Mouse (Mus musculus) MEL (cell line): Measurements from ENCODE around the gene Irs3. TPM values are rescaled to one million over a fixed set of nuclear protein-coding genes. Genes with fewer than 3 reads are reported as not detected.
A peak's percentile ranks its signal among the peaks of the same experiment; 100 is the strongest.

ENCODE experiments used
- DNase-seq: peaks from one replicate; pipeline ENCODE4 v3.0.0; 2011; ENCODE audit warnings: low read depth, low spot score
- H3K27ac ChIP-seq: 2 replicates; pipeline ENCODE4 v1.5.1; 2012; ENCODE audit warnings: low read depth, mild to moderate bottlenecking, control low read depth, low read length, moderate library complexity; ENCODE audit not compliant: control insufficient read depth
- H3K27me3 ChIP-seq, 2 experiments: fragments of 150-350 bp in 1 of 2; sonication (generic) in 1 of 2; 2 replicates each; pipeline ENCODE4 v1.6.1; 2012; ENCODE audit warnings: low read length in 2 of 2, mild to moderate bottlenecking in 2 of 2, improper control_type of control experiment in 1 of 2, moderate library complexity in 1 of 2; ENCODE audit not compliant: insufficient read depth in 2 of 2, control insufficient read depth in 1 of 2
- H3K36me3 ChIP-seq, 2 experiments: 2 replicates each; pipeline ENCODE4 v1.6.1; 2012 to 2014; ENCODE audit warnings: low read length in 2 of 2, improper control_type of control experiment in 1 of 2, inconsistent platforms in 1 of 2, mild to moderate bottlenecking in 1 of 2; ENCODE audit not compliant: insufficient read depth in 2 of 2, control insufficient read depth in 1 of 2
- H3K4me1 ChIP-seq, 2 experiments: fragments of 150-350 bp in 1 of 2; sonication (generic) in 1 of 2; 2 replicates each; pipeline ENCODE4 v1.6.1; 2012; ENCODE audit warnings: low read length in 2 of 2, improper control_type of control experiment in 1 of 2, mild to moderate bottlenecking in 1 of 2; ENCODE audit not compliant: insufficient read depth in 2 of 2, control insufficient read depth in 1 of 2
- H3K4me3 ChIP-seq, 2 experiments: fragments of 150-350 bp in 1 of 2; sonication (generic) in 1 of 2; 2 replicates each; pipeline ENCODE4 v1.5.1; 2012; ENCODE audit warnings: low read depth in 2 of 2, low read length in 2 of 2, mild to moderate bottlenecking in 2 of 2, moderate library complexity in 2 of 2, control low read depth in 1 of 2, improper control_type of control experiment in 1 of 2; ENCODE audit not compliant: control insufficient read depth in 1 of 2, insufficient read depth in 1 of 2
- H3K79me2 ChIP-seq: 2 replicates; pipeline ENCODE4 v1.6.1; 2012; ENCODE audit warnings: mild to moderate bottlenecking, low read length, moderate library complexity; ENCODE audit not compliant: control insufficient read depth, poor library complexity, insufficient read depth
- H3K9ac ChIP-seq: 2 replicates; pipeline ENCODE4 v1.6.1; 2012; ENCODE audit warnings: low read depth, mild to moderate bottlenecking, control low read depth, low read length, moderate library complexity; ENCODE audit not compliant: control insufficient read depth, poor library complexity, severe bottlenecking
- H3K9me3 ChIP-seq: fragments of 150-350 bp; sonication (generic); replicated peaks from 2 replicates; pipeline ENCODE4 v1.6.1; 2012; ENCODE audit warnings: mild to moderate bottlenecking, low read length, improper control_type of control experiment, moderate library complexity; ENCODE audit not compliant: insufficient read depth
- BHLHE40 ChIP-seq: IDR thresholded peaks from 2 replicates; pipeline ENCODE4 v1.6.1; 2012; ENCODE audit warnings: low read depth, mild to moderate bottlenecking, inconsistent platforms, low read length, improper control_type of control experiment, borderline replicate concordance
- CHD1 ChIP-seq: IDR thresholded peaks from 2 replicates; pipeline ENCODE4 v1.6.1; 2012; ENCODE audit warnings: low read depth, mild to moderate bottlenecking, inconsistent platforms, low read length, improper control_type of control experiment
- EP300 ChIP-seq, 2 experiments: IDR thresholded peaks; 2 replicates each; pipeline ENCODE4 v1.6.1; 2011; ENCODE audit warnings: improper control_type of control experiment in 2 of 2, low read length in 2 of 2, low read depth in 1 of 2, mild to moderate bottlenecking in 1 of 2
- HCFC1 ChIP-seq: IDR thresholded peaks from 2 replicates; pipeline ENCODE4 v1.6.1; 2012; ENCODE audit warnings: low read depth, mild to moderate bottlenecking, inconsistent platforms, low read length, improper control_type of control experiment, moderate library complexity
- MAX ChIP-seq: IDR thresholded peaks from 2 replicates; pipeline ENCODE4 v1.6.1; 2011; ENCODE audit warnings: low read length, improper control_type of control experiment
- MAZ ChIP-seq: IDR thresholded peaks from 2 replicates; pipeline ENCODE4 v1.6.1; 2012; ENCODE audit warnings: low read depth, mild to moderate bottlenecking, inconsistent platforms, low read length, improper control_type of control experiment
- MXI1 ChIP-seq: IDR thresholded peaks from 2 replicates; pipeline ENCODE4 v1.6.1; 2011; ENCODE audit warnings: mild to moderate bottlenecking, low read depth, low read length, improper control_type of control experiment
- MYC ChIP-seq: IDR thresholded peaks from 2 replicates; pipeline ENCODE4 v1.6.1; 2011; ENCODE audit warnings: low read depth, mild to moderate bottlenecking, low read length, improper control_type of control experiment, moderate library complexity
- NELFE ChIP-seq: IDR thresholded peaks from 2 replicates; pipeline ENCODE4 v1.6.1; 2011; ENCODE audit warnings: low read depth, low read length, improper control_type of control experiment
- POLR2AphosphoS2 ChIP-seq: IDR thresholded peaks from 2 replicates; pipeline ENCODE4 v1.6.1; 2011; ENCODE audit warnings: low read length, improper control_type of control experiment
- POLR2AphosphoS5 ChIP-seq: IDR thresholded peaks from 2 replicates; pipeline ENCODE4 v1.6.1; 2012; ENCODE audit warnings: low read depth, borderline replicate concordance, mild to moderate bottlenecking, inconsistent platforms, low read length, moderate library complexity, mixed read lengths
- RAD21 ChIP-seq: IDR thresholded peaks from 2 replicates; pipeline ENCODE4 v1.6.1; 2011; ENCODE audit warnings: mild to moderate bottlenecking, low read depth, low read length, improper control_type of control experiment
- SMC3 ChIP-seq: IDR thresholded peaks from 2 replicates; pipeline ENCODE4 v1.6.1; 2011; ENCODE audit warnings: low read depth, low read length, improper control_type of control experiment
- TAL1 ChIP-seq: IDR thresholded peaks from 2 replicates; pipeline ENCODE4 v1.6.1; 2012; ENCODE audit warnings: mild to moderate bottlenecking, inconsistent platforms, low read length, moderate library complexity, mixed read lengths
- TBP ChIP-seq: IDR thresholded peaks from 2 replicates; pipeline ENCODE4 v1.8.0; 2011; ENCODE audit warnings: low read depth, low read length, improper control_type of control experiment
- UBTF ChIP-seq: IDR thresholded peaks from 2 replicates; pipeline ENCODE4 v1.6.1; 2012; ENCODE audit warnings: low read depth, mild to moderate bottlenecking, inconsistent platforms, low read length, improper control_type of control experiment, moderate library complexity, borderline replicate concordance; ENCODE audit not compliant: insufficient read depth
- USF1 ChIP-seq: IDR thresholded peaks from 2 replicates; pipeline ENCODE4 v1.6.1; 2014; ENCODE audit warnings: low read depth, mild to moderate bottlenecking, inconsistent platforms, low read length, improper control_type of control experiment, moderate library complexity
- ZNF384 ChIP-seq: IDR thresholded peaks from 2 replicates; pipeline ENCODE4 v1.6.1; 2012; ENCODE audit warnings: low read depth, mild to moderate bottlenecking, inconsistent platforms, low read length, improper control_type of control experiment
- polyA plus RNA-seq, 2 experiments: library from polyadenylated mRNA; stranded (reverse) in 1 of 2; unstranded in 1 of 2; fragments of >175 nt in 1 of 2; fragments of >200 nt in 1 of 2; gene quantifications; 2 replicates each; pipeline versions ENCODE4 v1.2.1 to v1.2.4; 2012; ENCODE audit warnings: low replicate concordance in 2 of 2, low read depth in 1 of 2; ENCODE audit not compliant: insufficient read length in 2 of 2, insufficient read depth in 1 of 2, missing spikeins in 1 of 2
- total RNA-seq: library from RNA; depleted of rRNA; stranded (reverse); fragments of 300-350 nt; gene quantifications from 2 replicates; pipeline ENCODE4 v1.2.3, GENCODE M21; 2012

Irs3 gene
- total and polyA plus RNA-seq, 3 experiments = not detected

DNA sequence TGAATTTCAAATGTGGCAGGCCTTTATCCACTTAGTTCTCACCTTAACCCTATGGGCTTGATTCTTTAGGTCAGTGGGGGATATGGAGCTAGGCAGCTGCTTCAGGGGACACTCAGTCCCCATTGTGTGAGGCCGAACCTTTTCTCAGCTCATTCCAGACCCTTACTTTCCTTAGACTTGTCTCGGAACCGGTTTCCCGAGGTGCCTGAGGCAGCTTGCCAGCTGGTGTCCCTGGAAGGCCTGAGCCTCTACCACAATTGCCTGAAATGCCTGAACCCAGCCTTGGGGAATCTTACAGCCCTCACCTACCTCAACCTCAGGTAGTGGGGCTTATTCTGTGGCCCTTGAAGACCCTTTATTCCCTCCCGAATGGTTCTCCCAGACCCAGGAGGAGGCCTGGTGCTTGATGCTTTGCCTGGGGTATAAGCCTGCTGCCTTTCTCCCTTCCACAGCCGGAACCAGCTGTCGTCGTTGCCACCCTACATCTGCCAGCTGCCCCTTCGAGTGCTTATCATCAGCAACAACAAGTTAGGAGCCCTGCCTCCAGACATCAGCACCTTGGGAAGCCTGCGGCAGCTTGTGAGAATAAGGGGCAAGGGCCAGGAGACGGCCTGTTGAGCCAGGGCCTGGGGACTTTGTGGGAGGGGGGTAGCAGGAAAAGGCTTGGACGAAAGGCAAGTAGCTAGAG is 12.0 kb downstream of the Irs3 start:
- H3K27me3 ChIP-seq = no peaks in the 10 kb centered on the region
- no peak for DNase-seq
- TF ChIP-seq SMC3 (no peak), UBTF (no peak), POLR2AphosphoS2 (no peak), CHD1 (no peak), MAX (no peak), TBP (no peak), MAZ (no peak), TAL1 (no peak), MYC (no peak), HCFC1 (no peak), BHLHE40 (no peak), USF1 (no peak), NELFE (no peak), ZNF384 (no peak), POLR2AphosphoS5 (no peak), MXI1 (no peak)
- no peak overlapping the region for H3K4me3 ChIP-seq
- peaks cover 2 to 16% of the 10 kb centered on the region in 2 experiments for H3K36me3 ChIP-seq
- H3K4me1 ChIP-seq = peaks cover 3 to 27% of the 10 kb centered on the region in 2 experiments; a peak in 3 of 4 replicates
- H3K79me2 ChIP-seq = peaks cover 28% of the 10 kb centered on the region
- no peak overlapping the region for H3K27ac ChIP-seq
- H3K9me3 ChIP-seq = no peaks in the 10 kb centered on the region
- no peak overlapping the region for H3K9ac ChIP-seq

DNA sequence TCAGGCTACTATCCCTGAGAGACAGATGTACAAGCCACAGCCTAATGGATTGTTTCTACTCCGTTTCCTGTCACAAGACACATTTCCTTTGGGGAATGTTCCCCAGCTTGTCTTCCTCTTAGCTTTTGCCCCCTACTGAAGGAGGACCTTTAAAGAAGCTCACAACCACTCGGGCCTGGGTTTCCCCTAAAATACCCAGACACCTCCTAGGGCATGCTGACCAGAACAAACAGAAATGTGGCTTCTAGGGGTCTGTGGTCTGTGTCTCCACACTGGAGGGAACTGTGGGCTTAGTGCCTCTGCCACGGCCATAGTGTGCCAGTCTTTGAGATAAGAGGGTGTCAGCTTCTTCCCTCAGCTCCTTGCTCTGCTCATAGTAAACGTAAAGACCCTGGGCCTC is 13.9 kb downstream of the Irs3 start:
- Histone ChIP-seq H3K27ac (peak overlapping the region; percentile 55), H3K36me3 (peaks cover 2 to 24% of the 10 kb centered on the region in 2 experiments), H3K4me3 (peak overlapping the region; percentile 2 to 28; a peak in 3 of 4 replicates), H3K9ac (peak overlapping the region; percentile 52), H3K79me2 (peaks cover 28% of the 10 kb centered on the region), H3K4me1 (peaks cover 3 to 30% of the 10 kb centered on the region in 2 experiments), H3K27me3 (no peaks in the 10 kb centered on the region), H3K9me3 (no peaks in the 10 kb centered on the region)
- no peak for DNase-seq
- TF ChIP-seq EP300 (IDR thresholded peaks at IDR 0.05; ENCODE audit: low read depth in 1 of 2, low read length in 2 of 2) = 0 out of 4 replicates have a peak, but pooled peaks of 1 of the 2 experiments have one; percentile 2
- no peak for TF ChIP-seq RAD21
